Mouse (Mus musculus): Measurements from ENCODE around the gene Galnt6. TPM values are rescaled to one million over a fixed set of nuclear protein-coding genes. Genes with fewer than 3 reads are reported as not detected.
"Not testable (repeated sequence)": the region's sequence is repeated elsewhere in the genome, so short reads cannot be mapped to it uniquely, and the experiment has no call there.

The Galnt6 gene
- polyA plus RNA-seq, 1 experiment: 0.29 TPM

GRCm38 (mm10) chr15:100772685-100773084 lies 43.5 kb upstream of the Galnt6 start:
- no peak overlapping the region for H3ac ChIP-seq (ENCODE audit: control insufficient read depth, insufficient read length, low read depth)
- H3K4me3 ChIP-seq (ENCODE audit: insufficient read depth, poor library complexity, severe bottlenecking): no peak overlapping the region
- H3K79me3 ChIP-seq (ENCODE audit: low read depth): peaks cover 1% of the 10 kb centered on the region
- no peaks in the 10 kb centered on the region for H3K27me3 ChIP-seq (ENCODE audit: control insufficient read depth, insufficient read depth, insufficient read length)
- H3K79me2 ChIP-seq (ENCODE audit: control insufficient read depth, insufficient read depth): peaks cover 6% of the 10 kb centered on the region
- H3K36me3 ChIP-seq (ENCODE audit: control insufficient read depth, insufficient read depth): no peaks in the 10 kb centered on the region
- no peak for TF ChIP-seq CTCF (IDR thresholded peaks at IDR 0.05; ENCODE audit: control insufficient read depth, insufficient read depth, insufficient read length)
- TF ChIP-seq USF1 (IDR thresholded peaks at IDR 0.05; ENCODE audit: low read depth): no peak
- no peak for TF ChIP-seq CEBPB (IDR thresholded peaks at IDR 0.05; ENCODE audit: low read depth)

GRCm38 (mm10) chr15:100770338-100770737 lies 41.2 kb upstream of the Galnt6 start:
- Histone ChIP-seq H3K36me3 (ENCODE audit: control insufficient read depth, insufficient read depth) (peaks cover 7% of the 10 kb centered on the region), H3ac (ENCODE audit: control insufficient read depth, insufficient read length, low read depth) (no peak overlapping the region), H3K27me3 (ENCODE audit: control insufficient read depth, insufficient read depth, insufficient read length) (no peaks in the 10 kb centered on the region), H3K79me3 (ENCODE audit: low read depth) (peaks cover 1% of the 10 kb centered on the region), H3K4me3 (ENCODE audit: insufficient read depth, poor library complexity, severe bottlenecking) (no peak overlapping the region), H3K79me2 (ENCODE audit: control insufficient read depth, insufficient read depth) (peaks cover 6% of the 10 kb centered on the region)
- peak; percentile 63 for TF ChIP-seq MYOD1 (IDR thresholded peaks at IDR 0.05; ENCODE audit: control insufficient read depth, insufficient read length, low read depth)
- TF ChIP-seq CEBPB (IDR thresholded peaks at IDR 0.05; ENCODE audit: low read depth): no peak

GRCm38 (mm10) chr15:100769023-100769422 lies 39.8 kb upstream of the Galnt6 start:
- not testable (repeated sequence) for H3K4me3 ChIP-seq (ENCODE audit: insufficient read depth, poor library complexity, severe bottlenecking); H3K79me2 ChIP-seq (ENCODE audit: control insufficient read depth, insufficient read depth); H3K36me3 ChIP-seq (ENCODE audit: control insufficient read depth, insufficient read depth); H3K79me3 ChIP-seq (ENCODE audit: low read depth); H3ac ChIP-seq (ENCODE audit: control insufficient read depth, insufficient read length, low read depth); H3K27me3 ChIP-seq (ENCODE audit: control insufficient read depth, insufficient read depth, insufficient read length)

- H3ac ChIP-seq (ENCODE audit: control insufficient read depth, insufficient read length, low read depth): no peak overlapping the region
- peaks cover 3% of the 10 kb centered on the region for H3K79me3 ChIP-seq (ENCODE audit: low read depth)
- TF ChIP-seq MYOD1 (IDR thresholded peaks at IDR 0.05; ENCODE audit: control insufficient read depth, insufficient read length, low read depth) (no peak), MAX (IDR thresholded peaks at IDR 0.05) (no peak), USF1 (IDR thresholded peaks at IDR 0.05; ENCODE audit: low read depth) (no peak), CTCF (IDR thresholded peaks at IDR 0.05; ENCODE audit: control insufficient read depth, insufficient read depth, insufficient read length) (no peak), MYOG (IDR thresholded peaks at IDR 0.05; ENCODE audit: control insufficient read depth, extremely low read depth, insufficient read length) (no peak), FOSL1 (IDR thresholded peaks at IDR 0.05; ENCODE audit: insufficient read depth, low read length, poor library complexity, severe bottlenecking) (no peak), CEBPB (IDR thresholded peaks at IDR 0.05; ENCODE audit: low read depth) (no peak)
- H3K4me3 ChIP-seq (ENCODE audit: insufficient read depth, poor library complexity, severe bottlenecking): no peak overlapping the region
- no peaks in the 10 kb centered on the region for H3K27me3 ChIP-seq (ENCODE audit: control insufficient read depth, insufficient read depth, insufficient read length)
- H3K36me3 ChIP-seq (ENCODE audit: control insufficient read depth, insufficient read depth): peaks cover 8% of the 10 kb centered on the region
- peaks cover 21% of the 10 kb centered on the region for H3K79me2 ChIP-seq (ENCODE audit: control insufficient read depth, insufficient read depth)
Measured at GRCm38 (mm10) chr15:100767851-100768250, 38.7 kb upstream of the Galnt6 start.

GRCm38 (mm10) chr15:100766826-100767225 lies 37.6 kb upstream of the Galnt6 start:
- Histone ChIP-seq H3K36me3 (ENCODE audit: control insufficient read depth, insufficient read depth) (peaks cover 8% of the 10 kb centered on the region), H3K79me2 (ENCODE audit: control insufficient read depth, insufficient read depth) (peaks cover 25% of the 10 kb centered on the region), H3K79me3 (ENCODE audit: low read depth) (peaks cover 3% of the 10 kb centered on the region), H3ac (ENCODE audit: control insufficient read depth, insufficient read length, low read depth) (no peak overlapping the region), H3K4me3 (ENCODE audit: insufficient read depth, poor library complexity, severe bottlenecking) (no peak overlapping the region), H3K27me3 (ENCODE audit: control insufficient read depth, insufficient read depth, insufficient read length) (no peaks in the 10 kb centered on the region)
- TF ChIP-seq MYOG (IDR thresholded peaks at IDR 0.05; ENCODE audit: control insufficient read depth, extremely low read depth, insufficient read length) (no peak), MYOD1 (IDR thresholded peaks at IDR 0.05; ENCODE audit: control insufficient read depth, insufficient read length, low read depth) (no peak), FOSL1 (IDR thresholded peaks at IDR 0.05; ENCODE audit: insufficient read depth, low read length, poor library complexity, severe bottlenecking) (no peak), CTCF (IDR thresholded peaks at IDR 0.05; ENCODE audit: control insufficient read depth, insufficient read depth, insufficient read length) (no peak), MAX (IDR thresholded peaks at IDR 0.05) (no peak), CEBPB (IDR thresholded peaks at IDR 0.05; ENCODE audit: low read depth) (no peak), USF1 (IDR thresholded peaks at IDR 0.05; ENCODE audit: low read depth) (no peak)

- H3K27me3 ChIP-seq (ENCODE audit: control insufficient read depth, insufficient read depth, insufficient read length): no peaks in the 10 kb centered on the region
- H3K4me3 ChIP-seq (ENCODE audit: insufficient read depth, poor library complexity, severe bottlenecking): no peak overlapping the region
- H3K36me3 ChIP-seq (ENCODE audit: control insufficient read depth, insufficient read depth): peaks cover 8% of the 10 kb centered on the region
- no peak overlapping the region for H3ac ChIP-seq (ENCODE audit: control insufficient read depth, insufficient read length, low read depth)
- no peak for TF ChIP-seq MYOD1 (IDR thresholded peaks at IDR 0.05; ENCODE audit: control insufficient read depth, insufficient read length, low read depth)
- no peak for TF ChIP-seq CEBPB (IDR thresholded peaks at IDR 0.05; ENCODE audit: low read depth)
- TF ChIP-seq CTCF (IDR thresholded peaks at IDR 0.05; ENCODE audit: control insufficient read depth, insufficient read depth, insufficient read length): no peak
- TF ChIP-seq USF1 (IDR thresholded peaks at IDR 0.05; ENCODE audit: low read depth): peak; percentile 30
- TF ChIP-seq MYOG (IDR thresholded peaks at IDR 0.05; ENCODE audit: control insufficient read depth, extremely low read depth, insufficient read length): no peak
- peak; percentile 67 for TF ChIP-seq FOSL1 (IDR thresholded peaks at IDR 0.05; ENCODE audit: insufficient read depth, low read length, poor library complexity, severe bottlenecking)
- TF ChIP-seq MAX (IDR thresholded peaks at IDR 0.05): peak; percentile 67
- H3K79me3 ChIP-seq (ENCODE audit: low read depth): peaks cover 2% of the 10 kb centered on the region
- peaks cover 19% of the 10 kb centered on the region for H3K79me2 ChIP-seq (ENCODE audit: control insufficient read depth, insufficient read depth)
Measured at GRCm38 (mm10) chr15:100764163-100764951, 35.2 kb upstream of the Galnt6 start.

All from C2C12 (cell line).